In genomic region chr1:69686741-69687075, GRCm38 (mm10) we compare ENCODE assay signal across 7 mouse cellular contexts. TPM values are rescaled to one million over a fixed set of nuclear protein-coding genes. Genes with fewer than 3 reads are reported as not detected.
DNase-seq lines count a peak whose midpoint lies in the region; ATAC-seq and TF ChIP-seq lines count a peak whose summit lies in the region.

No protein-coding gene starts in this region.

- H3K4me1 ChIP-seq in lung, embryonic 16.5 days (replicated peaks; ENCODE audit: control insufficient read depth, insufficient read depth, low read length), result 0 out of 2 replicates have a peak, but pooled peaks cover 2% of the 10 kb centered on the region
- H3K4me1 ChIP-seq in forebrain, embryonic 12.5 days, result peaks cover 16% of the 10 kb centered on the region
- no peaks in the 10 kb centered on the region for H3K4me1 ChIP-seq in limb, embryonic 11.5 days (ENCODE audit: control insufficient read depth, insufficient read depth, low read length)
- H3K4me1 ChIP-seq in olfactory bulb, adult 2 months (ENCODE audit: control insufficient read depth, insufficient read depth, low read length), result peaks cover 2% of the 10 kb centered on the region; the same call in 1 of the 2 replicates

- H3K36me3 ChIP-seq in lung, embryonic 16.5 days (ENCODE audit: control insufficient read depth, insufficient read depth, low read length), result no peaks in the 10 kb centered on the region
- H3K36me3 ChIP-seq in forebrain, embryonic 12.5 days (replicated peaks), result no peaks in the 10 kb centered on the region
- H3K36me3 ChIP-seq in limb, embryonic 11.5 days (ENCODE audit: control insufficient read depth, insufficient read depth, low read length), result no peaks in the 10 kb centered on the region

- DNase-seq in lung, postnatal 14 days, result no peak
- DNase-seq in limb, embryonic 11.5 days (ENCODE audit: low spot score), result no peak
- no peak for DNase-seq in adrenal gland, postnatal 14 days

- no peak for TF ChIP-seq POLR2A in olfactory bulb, adult 2 months (IDR thresholded peaks at IDR 0.05; ENCODE audit: insufficient read depth, low read depth, low read length)

- peak overlapping the region; percentile 81 for H3K9ac ChIP-seq in lung, embryonic 16.5 days (ENCODE audit: low read length)
- H3K9ac ChIP-seq in forebrain, embryonic 12.5 days, result peak overlapping the region; percentile 74
- H3K9ac ChIP-seq in limb, embryonic 11.5 days (ENCODE audit: low read length), result peak overlapping the region; percentile 74

- no peaks in the 10 kb centered on the region for H3K27me3 ChIP-seq in lung, embryonic 16.5 days (ENCODE audit: control insufficient read depth, insufficient read depth, low read depth, low read length)
- no peaks in the 10 kb centered on the region for H3K27me3 ChIP-seq in forebrain, embryonic 12.5 days
- H3K27me3 ChIP-seq in limb, embryonic 11.5 days (ENCODE audit: control insufficient read depth, insufficient read depth, low read length), result 0 out of 2 replicates have a peak, but pooled peaks cover 2% of the 10 kb centered on the region

- no peak for TF ChIP-seq CTCF in olfactory bulb, adult 2 months (IDR thresholded peaks at IDR 0.05; ENCODE audit: insufficient read depth, low read depth, low read length)

- peak overlapping the region; percentile 83 for H3K27ac ChIP-seq in lung, embryonic 16.5 days (ENCODE audit: low read length)
- peak overlapping the region; percentile 88 for H3K27ac ChIP-seq in forebrain, embryonic 12.5 days
- H3K27ac ChIP-seq in limb, embryonic 11.5 days (replicated peaks; ENCODE audit: low read depth, low read length), result no peak overlapping the region
- peak overlapping the region; percentile 73 for H3K27ac ChIP-seq in olfactory bulb, adult 2 months (ENCODE audit: insufficient read depth, low read depth, low read length)

- 0% methylated on average over 6 of the region's 6 CpGs for WGBS in lung, embryonic 16.5 days
- WGBS in forebrain, embryonic 12.5 days, result 0% methylated on average over 6 of the region's 6 CpGs
- 0% methylated on average over 6 of the region's 6 CpGs for WGBS in limb, embryonic 11.5 days
- under 1% methylated on average over 6 of the region's 6 CpGs for WGBS in olfactory bulb, adult 2 months

- H3K9me3 ChIP-seq in lung, embryonic 16.5 days (ENCODE audit: control insufficient read depth, low read length), result no peaks in the 10 kb centered on the region
- H3K9me3 ChIP-seq in forebrain, embryonic 12.5 days, result no peaks in the 10 kb centered on the region
- H3K9me3 ChIP-seq in limb, embryonic 11.5 days (ENCODE audit: control insufficient read depth, low read length), result no peaks in the 10 kb centered on the region

- ATAC-seq in lung, embryonic 16.5 days (ENCODE audit: low read depth), result no peak
- no peak for ATAC-seq in forebrain, embryonic 12.5 days (ENCODE audit: low FRiP score)
- no peak; the same call in 1 of the 2 replicates for ATAC-seq in limb, embryonic 11.5 days (ENCODE audit: insufficient number of reproducible peaks, low FRiP score, low TSS enrichment, low read depth)
- no peak for ATAC-seq in monocyte, adult 5-6 weeks (replicated peaks; ENCODE audit: insufficient number of reproducible peaks, low FRiP score, low TSS enrichment, poor library complexity, severe bottlenecking)

- peak overlapping the region; percentile 85 for H3K4me2 ChIP-seq in lung, embryonic 16.5 days (ENCODE audit: low read depth, low read length)
- peak overlapping the region; percentile 75 for H3K4me2 ChIP-seq in forebrain, embryonic 12.5 days
- H3K4me2 ChIP-seq in limb, embryonic 11.5 days (ENCODE audit: low read depth, severe bottlenecking), result peak overlapping the region; percentile 53

- H3K4me3 ChIP-seq in lung, embryonic 16.5 days (ENCODE audit: low read length), result peak overlapping the region; percentile 81
- peak overlapping the region; percentile 71 for H3K4me3 ChIP-seq in forebrain, embryonic 12.5 days (replicated peaks)
- H3K4me3 ChIP-seq in limb, embryonic 11.5 days (ENCODE audit: low read depth, low read length), result peak overlapping the region; percentile 68
- H3K4me3 ChIP-seq in olfactory bulb, adult 2 months (ENCODE audit: insufficient read depth, low read depth, low read length), result peak overlapping the region; percentile 43

RNA-seq across cellular contexts. Expression of gene Ikzf2, which starts 0.3 kb away (rescaled TPM):
- 3.2 TPM in 2 replicates for polyA plus RNA-seq in lung, embryonic 16.5 days (2015; fragmentation: Nextera tagmentation; extraction: Ambion mirVana)
- 5.6 and 5.9 TPM in 2 replicates for polyA plus RNA-seq in forebrain, embryonic 12.5 days (2016; fragmentation: Nextera tagmentation; extraction: Ambion mirVana)
- polyA plus RNA-seq in limb, embryonic 11.5 days (2014; fragmentation: Nextera tagmentation; extraction: Ambion mirVana), result 3.0 and 3.3 TPM in 2 replicates
- polyA plus RNA-seq in olfactory bulb, adult 2 months (2012; ENCODE audit: insufficient read depth, insufficient read length, low replicate concordance, missing spikeins), result 43.5 TPM in 1 of 2 replicates, not detected in the other
- total RNA-seq in adrenal gland, postnatal 14 days (2021), result 9.2 and 12.2 TPM in 2 replicates
- 11.0 to 23.6 TPM (median 21.4 TPM) in 3 replicates for total RNA-seq in monocyte, adult 5-6 weeks (2017)
